Mouse (Mus musculus): ENCODE results near the gene Etaa1. TPM values are rescaled to one million over a fixed set of nuclear protein-coding genes. Genes with fewer than 3 reads are reported as not detected.
"Not testable (repeated sequence)": the region's sequence is repeated elsewhere in the genome, so short reads cannot be mapped to it uniquely, and the experiment has no call there.

Gene Etaa1
- polyA plus RNA-seq, 1 experiment from 2014 or later: 11.8 TPM

GRCm38 (mm10) chr11:17916486-17916885 is 37.2 kb downstream of the Etaa1 start:
- ATAC-seq: no peak
- 84% methylated on average over 1 of the region's 1 CpGs for WGBS

GRCm38 (mm10) chr11:17900996-17901395 is 52.7 kb downstream of the Etaa1 start:
- 88% methylated on average over 4 of the region's 4 CpGs for WGBS
- not testable (repeated sequence) for H3K4me2 ChIP-seq

More at GRCm38 (mm10) chr11:17916486-17916885, 37.2 kb downstream of the Etaa1 start:
- H3K4me2 ChIP-seq: no peak overlapping the region
- no peaks in the 10 kb centered on the region for H3K36me3 ChIP-seq (ENCODE audit: poor library complexity, severe bottlenecking)
- no peaks in the 10 kb centered on the region for H3K4me1 ChIP-seq
- no peaks in the 10 kb centered on the region for H3K27me3 ChIP-seq
- H3K9me3 ChIP-seq (replicated peaks): no peaks in the 10 kb centered on the region
- H3K27ac ChIP-seq: no peak overlapping the region
- no peak overlapping the region for H3K4me3 ChIP-seq
- H3K9ac ChIP-seq: no peak overlapping the region

More at GRCm38 (mm10) chr11:17900996-17901395, 52.7 kb downstream of the Etaa1 start:
- not testable (repeated sequence) for H3K4me3 ChIP-seq; ATAC-seq; H3K36me3 ChIP-seq (ENCODE audit: poor library complexity, severe bottlenecking); H3K27me3 ChIP-seq; H3K9ac ChIP-seq; H3K9me3 ChIP-seq (replicated peaks); H3K27ac ChIP-seq; H3K4me1 ChIP-seq
